Mouse (Mus musculus) frontal cortex, postnatal 14 days (tissue): ENCODE measurements around the gene Nlrc4.
A peak's percentile ranks its signal among the peaks of the same experiment; 100 is the strongest.

Experiments used
- DNase-seq, 2 experiments: peaks; one replicate each; pipeline ENCODE4 v3.0.0; 2022; ENCODE audit warnings: low spot score in 2 of 2

Gene Nlrc4

GRCm38 (mm10) chr17:74430074-74430473 is 28.9 kb downstream of the Nlrc4 start:
- no peak for DNase-seq

- DNase-seq = no peak
These were observed 34.4 kb downstream of the Nlrc4 start for GRCm38 (mm10) chr17:74424401-74425005.

GRCm38 (mm10) chr17:74420656-74421055 is 38.3 kb downstream of the Nlrc4 start:
- DNase-seq = no peak

GRCm38 (mm10) chr17:74418171-74418570 is 40.8 kb downstream of the Nlrc4 start:
- no peak for DNase-seq

- DNase-seq = no peak
These were observed 42.0 kb downstream of the Nlrc4 start for GRCm38 (mm10) chr17:74416841-74417360.

GRCm38 (mm10) chr17:74414671-74415070 is 44.3 kb downstream of the Nlrc4 start:
- DNase-seq = no peak

- DNase-seq = no peak
These were observed 45.6 kb downstream of the Nlrc4 start for GRCm38 (mm10) chr17:74413324-74413723.

- no peak for DNase-seq
These were observed 49.2 kb downstream of the Nlrc4 start for GRCm38 (mm10) chr17:74409722-74410121.

GRCm38 (mm10) chr17:74406487-74406886 is 52.5 kb downstream of the Nlrc4 start:
- DNase-seq = no peak

GRCm38 (mm10) chr17:74402486-74403222 is 56.3 kb downstream of the Nlrc4 start:
- DNase-seq = no peak

- no peak for DNase-seq
These were observed 61.8 kb downstream of the Nlrc4 start for GRCm38 (mm10) chr17:74397173-74397572.

- DNase-seq = no peak
These were observed 62.2 kb downstream of the Nlrc4 start for GRCm38 (mm10) chr17:74396766-74397165.

GRCm38 (mm10) chr17:74395383-74396065 is 63.4 kb downstream of the Nlrc4 start, which contains the start of gene Slc30a6:
Slc30a6 (plus strand) TSS chr17:74395608.
- peak; percentile 94 to 96 for DNase-seq

GRCm38 (mm10) chr17:74394855-74395254 is 64.1 kb downstream of the Nlrc4 start:
- DNase-seq = no peak

GRCm38 (mm10) chr17:74394381-74394780 is 64.6 kb downstream of the Nlrc4 start:
- no peak for DNase-seq

GRCm38 (mm10) chr17:74389847-74390246 is 69.1 kb downstream of the Nlrc4 start:
- DNase-seq = no peak

GRCm38 (mm10) chr17:74386657-74387056 is 72.3 kb downstream of the Nlrc4 start:
- no peak for DNase-seq

- DNase-seq = no peak
These were observed 82.0 kb downstream of the Nlrc4 start for GRCm38 (mm10) chr17:74376916-74377315.
